Mouse (Mus musculus) ovary, postnatal 36 days (tissue): ENCODE data around the gene Lrcol1.
A peak's percentile ranks its signal among the peaks of the same experiment; 100 is the strongest.

Source experiments
- DNase-seq: peaks from one replicate; pipeline ENCODE4 v3.0.0; 2022; ENCODE audit warnings: low spot score, mixed read lengths

The Lrcol1 gene

GRCm38 (mm10) chr5:110344524-110344923, at the start of gene Lrcol1:
Gene Lrcol1 (plus strand): TSS chr5:110344730.
- DNase-seq: no peak

DNA sequence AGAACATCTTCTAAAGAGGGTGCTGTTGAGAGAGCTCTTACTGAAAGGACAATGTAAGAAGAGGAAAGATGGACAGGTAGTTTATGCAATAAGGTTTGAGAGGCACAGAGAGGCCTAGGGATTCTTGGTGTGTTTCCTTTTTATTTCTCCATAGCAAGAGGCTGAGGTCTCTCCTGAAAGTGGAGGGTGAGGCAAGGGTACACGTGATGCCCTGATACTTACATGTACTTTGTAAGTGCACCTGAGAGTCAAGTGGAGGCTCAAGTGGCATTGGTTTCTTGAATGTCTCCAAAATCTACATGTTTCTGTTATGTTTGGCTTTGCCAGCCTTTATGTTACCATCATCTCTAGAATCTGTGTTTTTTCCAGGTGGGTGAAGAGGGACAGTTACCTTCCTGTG, 47.9 kb upstream of the Lrcol1 start:
- DNase-seq: no peak

DNA sequence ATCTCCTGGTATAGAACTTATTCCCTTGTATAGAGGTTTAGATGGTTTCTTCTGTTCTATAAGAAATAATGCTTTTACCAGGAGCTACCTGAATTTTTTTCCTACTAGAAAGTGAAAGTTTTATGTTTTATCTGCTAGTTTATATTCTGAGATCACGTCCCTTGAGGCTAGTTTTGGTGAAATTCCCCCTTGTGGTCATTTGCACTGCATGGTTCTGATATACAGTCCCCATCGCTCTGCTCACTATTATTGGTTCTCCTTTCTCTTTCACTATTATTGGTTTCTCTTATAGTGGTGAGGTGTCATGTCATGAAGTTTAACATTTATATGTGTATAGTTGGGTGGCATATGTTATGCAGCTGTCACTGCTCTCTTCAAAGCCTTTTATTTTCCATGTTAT, 43.9 kb upstream of the Lrcol1 start:
- no peak for DNase-seq

- no peak for DNase-seq
Observed at GRCm38 (mm10) chr5:110308861-110309260, 35.7 kb upstream of the Lrcol1 start.

GRCm38 (mm10) chr5:110313127-110313526, 31.4 kb upstream of the Lrcol1 start:
- DNase-seq: no peak

DNA sequence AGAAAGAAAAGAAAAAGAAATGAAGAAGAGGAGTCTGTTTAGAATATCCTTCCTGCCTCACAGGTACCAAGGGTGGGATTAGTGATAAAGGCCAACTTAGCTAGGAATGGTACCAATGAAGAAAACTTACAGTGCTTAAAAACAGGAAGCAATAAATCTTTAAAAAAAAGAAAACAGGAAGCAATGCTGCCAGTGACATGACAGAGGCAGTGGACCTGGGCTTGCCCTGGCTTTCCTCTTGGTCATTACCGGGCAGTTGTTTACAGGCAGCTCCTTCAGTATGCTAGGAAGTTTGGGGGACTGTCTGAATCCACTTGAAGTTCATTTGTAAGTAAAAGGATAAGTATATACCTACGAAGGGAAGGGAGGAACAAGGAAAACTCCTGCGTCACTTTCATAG, 14.0 kb upstream of the Lrcol1 start:
- no peak for DNase-seq

DNA sequence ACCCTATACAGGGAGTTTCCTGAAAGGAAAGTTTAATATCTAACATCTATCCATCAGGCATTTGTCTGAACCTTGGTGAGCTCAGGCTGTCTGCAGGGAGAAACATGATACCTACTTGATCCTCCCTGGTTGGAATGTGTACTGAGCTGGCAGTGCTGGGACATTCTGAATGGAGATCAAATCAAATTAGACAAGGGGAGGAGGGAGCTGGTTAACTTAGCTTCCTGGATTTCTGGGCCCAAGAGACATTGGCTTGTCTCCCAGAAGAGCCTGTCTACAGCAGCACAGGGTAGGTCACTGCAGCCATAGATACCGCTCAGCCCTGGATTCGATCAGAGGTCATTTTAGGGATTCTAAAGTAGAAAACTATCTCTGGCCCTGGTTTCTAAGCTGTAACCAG, 5.7 kb upstream of the Lrcol1 start:
- no peak for DNase-seq

GRCm38 (mm10) chr5:110342648-110343284, 1.8 kb upstream of the Lrcol1 start, which contains the start of gene P2rx2:
Gene P2rx2 (minus strand): TSS chr5:110343212.
- peak; percentile 53 for DNase-seq

GRCm38 (mm10) chr5:110345553-110345952, 1.0 kb downstream of the Lrcol1 start:
- no peak for DNase-seq

DNA sequence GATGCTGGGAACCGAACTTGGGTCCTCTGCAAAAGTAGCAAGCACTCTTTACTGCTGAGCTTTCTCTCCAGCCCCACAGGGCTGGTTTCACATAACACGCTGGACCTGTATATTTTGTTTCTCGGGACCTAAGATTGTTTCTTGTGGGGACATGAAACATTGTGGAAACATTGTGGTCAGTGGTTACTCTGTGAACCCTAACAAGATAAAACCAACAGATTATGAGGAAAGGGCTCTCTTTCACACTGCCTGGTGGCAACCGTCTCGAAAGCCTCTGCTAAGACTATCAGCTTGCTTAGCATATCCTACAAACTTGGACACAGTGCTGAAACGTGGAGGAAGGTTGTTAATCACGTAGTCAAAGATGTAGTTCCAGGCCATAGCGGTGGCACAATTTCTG, 2.5 kb downstream of the Lrcol1 start:
- no peak for DNase-seq

- peak; percentile 30 for DNase-seq
Observed at GRCm38 (mm10) chr5:110354716-110355115, 10.2 kb downstream of the Lrcol1 start.

- DNase-seq: peak; percentile 73
Observed at GRCm38 (mm10) chr5:110357531-110358179, 13.1 kb downstream of the Lrcol1 start.

- no peak for DNase-seq
Observed at GRCm38 (mm10) chr5:110361465-110361864, 16.9 kb downstream of the Lrcol1 start.

- no peak for DNase-seq
Observed at GRCm38 (mm10) chr5:110362813-110363178, 18.3 kb downstream of the Lrcol1 start.

DNA sequence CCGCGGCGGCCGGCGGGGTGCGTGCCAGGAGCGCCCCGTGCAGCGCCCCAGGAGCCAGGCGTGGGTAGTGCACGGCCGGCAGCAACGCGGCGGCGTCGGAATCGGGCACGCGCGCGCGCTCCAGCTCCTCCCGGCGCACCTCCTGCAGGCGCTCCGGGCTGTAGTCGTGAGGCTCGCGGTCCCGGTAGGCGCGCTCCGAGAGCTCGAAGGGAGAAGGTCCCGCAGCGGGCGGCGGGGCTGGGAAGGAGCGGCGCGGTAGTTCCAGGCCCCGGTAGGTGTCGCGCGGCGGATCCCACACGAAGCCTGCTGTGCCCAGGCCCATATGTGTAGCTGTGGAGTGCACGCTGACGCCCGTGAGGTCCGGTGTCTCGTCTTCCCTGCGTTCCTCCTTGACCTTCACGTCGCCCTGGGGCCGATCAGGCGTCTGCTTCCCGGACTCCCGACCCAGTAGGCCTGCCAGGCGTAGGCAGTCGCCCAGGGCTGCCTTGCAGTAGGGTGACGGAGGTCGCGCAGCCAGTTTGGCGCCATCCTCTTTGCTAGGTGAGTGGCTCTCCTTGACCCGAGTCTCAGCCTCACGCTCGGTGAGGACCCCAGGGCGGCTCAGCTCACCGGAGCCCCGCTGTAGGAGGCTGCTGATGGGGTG, 18.8 kb downstream of the Lrcol1 start:
- peak; percentile 77 for DNase-seq

DNA sequence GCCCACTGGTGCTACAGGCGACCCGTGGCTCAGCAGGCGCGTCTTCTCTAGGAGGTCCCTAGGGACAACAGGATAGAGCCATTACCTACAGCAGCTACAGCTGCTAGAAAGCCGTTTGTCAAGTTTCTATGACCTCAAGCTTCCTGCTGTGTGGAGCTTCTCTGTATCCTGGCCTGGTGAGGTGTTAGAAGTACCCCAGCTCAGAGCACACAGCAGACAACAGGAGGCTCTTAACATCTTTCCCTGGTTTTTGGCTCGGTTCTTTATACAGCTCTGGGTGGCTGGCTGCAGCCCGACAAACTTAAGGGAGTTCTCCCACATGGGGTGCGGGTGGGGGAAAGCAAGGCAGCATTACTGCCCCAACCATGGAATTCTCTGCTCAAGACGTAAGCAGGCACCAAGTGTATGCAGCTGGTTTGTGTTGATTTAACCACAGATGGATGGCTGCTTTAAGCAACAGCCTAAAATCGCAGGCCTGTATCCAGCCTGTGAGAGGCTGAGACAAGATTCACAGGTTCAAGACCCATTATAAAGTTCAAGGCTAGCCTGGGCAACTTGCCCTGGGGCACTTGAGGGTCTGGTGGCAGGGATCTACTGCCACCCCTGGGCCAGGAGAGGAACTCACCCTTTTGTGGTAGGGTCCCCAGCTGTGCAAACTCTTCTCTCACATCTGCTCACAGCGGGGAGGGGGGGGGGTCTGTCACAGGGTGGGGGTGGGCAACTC, 19.5 kb downstream of the Lrcol1 start:
- no peak for DNase-seq

- DNase-seq: peak; percentile 74
Observed at GRCm38 (mm10) chr5:110376802-110377433, 32.4 kb downstream of the Lrcol1 start.

- DNase-seq: no peak
Observed at GRCm38 (mm10) chr5:110378181-110378583, 33.7 kb downstream of the Lrcol1 start.

DNA sequence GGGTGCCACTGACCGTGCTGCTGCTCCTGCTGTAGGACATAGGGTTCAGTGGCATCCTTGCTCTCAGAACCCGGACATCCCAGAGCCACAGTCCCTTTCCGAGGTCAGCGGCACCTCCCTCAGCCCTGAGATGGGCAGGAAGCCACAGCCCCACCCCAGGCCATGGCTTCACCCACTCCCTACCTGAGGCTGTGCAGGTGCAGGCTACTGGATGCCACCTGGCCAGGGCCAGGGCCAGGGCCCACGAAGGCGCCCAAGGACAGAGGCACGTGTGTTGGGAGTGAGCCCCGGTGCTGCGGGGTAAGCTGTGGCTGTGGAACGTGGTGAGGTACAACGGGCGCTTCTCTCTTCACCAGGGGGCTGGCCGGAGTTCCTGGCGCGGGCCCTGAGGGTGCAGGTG, 34.6 kb downstream of the Lrcol1 start:
- DNase-seq: no peak

GRCm38 (mm10) chr5:110379823-110380222, 35.3 kb downstream of the Lrcol1 start:
- no peak for DNase-seq

- DNase-seq: no peak
Observed at GRCm38 (mm10) chr5:110384491-110384890, 40.0 kb downstream of the Lrcol1 start.

- no peak for DNase-seq
Observed at GRCm38 (mm10) chr5:110385263-110385662, 40.7 kb downstream of the Lrcol1 start.
